Mouse (Mus musculus): ENCODE measurements around the gene Nbea.
A peak's percentile ranks its signal among the peaks of the same experiment; 100 is the strongest.

Gene Nbea

GRCm38 (mm10) chr3:55677691-55678090, 505.8 kb downstream of the Nbea start:
- no peak for DNase-seq (ENCODE audit: low read depth, low spot score)
- no peaks in the 10 kb centered on the region for H3K36me3 ChIP-seq (ENCODE audit: control insufficient read depth, insufficient read depth, low read length, poor library complexity, severe bottlenecking)
- no peaks in the 10 kb centered on the region for H3K27me3 ChIP-seq (ENCODE audit: control insufficient read depth, insufficient read depth, low read length, poor library complexity, severe bottlenecking)

DNA sequence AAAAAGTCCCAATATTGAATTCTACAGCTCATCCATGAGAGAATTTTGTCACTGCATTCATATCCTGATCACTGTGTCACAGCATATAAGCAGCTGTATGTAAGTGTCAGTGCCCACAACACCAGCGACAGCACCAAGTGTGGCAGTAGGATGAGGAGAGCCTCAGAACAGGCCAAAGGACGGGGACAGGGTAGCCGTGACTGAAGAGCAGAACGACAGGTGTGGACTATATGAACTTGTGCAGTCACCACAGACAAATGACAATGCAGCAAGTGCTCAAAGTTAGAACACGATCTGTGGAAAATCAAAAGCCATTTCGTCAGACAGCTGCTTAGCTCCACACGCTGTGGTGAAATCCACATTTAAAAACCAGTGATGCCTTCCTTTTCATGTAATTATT, 509.3 kb downstream of the Nbea start:
- Histone ChIP-seq H3K27me3 (ENCODE audit: control insufficient read depth, insufficient read depth, low read length, poor library complexity, severe bottlenecking) (no peaks in the 10 kb centered on the region), H3K36me3 (ENCODE audit: control insufficient read depth, insufficient read depth, low read length, poor library complexity, severe bottlenecking) (no peaks in the 10 kb centered on the region)
- no peak for DNase-seq (ENCODE audit: low read depth, low spot score)

DNA sequence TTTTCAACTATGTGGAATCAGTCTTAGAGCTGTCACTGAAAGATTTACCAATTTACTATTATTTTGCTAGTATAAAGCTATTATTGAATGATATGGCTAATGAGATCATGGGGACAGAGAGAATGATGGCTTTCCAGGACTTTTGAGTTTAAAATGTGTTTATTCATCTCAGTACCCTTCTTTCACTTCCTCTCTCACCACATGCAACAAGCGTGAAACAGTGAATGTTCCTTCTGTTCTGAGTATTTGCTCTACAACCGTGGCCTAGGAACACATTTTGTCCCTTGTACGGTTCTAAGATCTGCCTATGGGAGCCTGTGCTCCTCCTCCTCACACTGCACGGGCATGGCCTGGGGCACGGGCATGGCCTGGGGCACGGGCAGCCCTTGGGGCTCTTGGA, 516.5 kb downstream of the Nbea start:
- H3K27me3 ChIP-seq (ENCODE audit: control insufficient read depth, insufficient read depth, low read length, poor library complexity, severe bottlenecking) = no peaks in the 10 kb centered on the region
- DNase-seq (ENCODE audit: low read depth, low spot score) = no peak
- H3K36me3 ChIP-seq (ENCODE audit: control insufficient read depth, insufficient read depth, low read length, poor library complexity, severe bottlenecking) = no peaks in the 10 kb centered on the region

DNA sequence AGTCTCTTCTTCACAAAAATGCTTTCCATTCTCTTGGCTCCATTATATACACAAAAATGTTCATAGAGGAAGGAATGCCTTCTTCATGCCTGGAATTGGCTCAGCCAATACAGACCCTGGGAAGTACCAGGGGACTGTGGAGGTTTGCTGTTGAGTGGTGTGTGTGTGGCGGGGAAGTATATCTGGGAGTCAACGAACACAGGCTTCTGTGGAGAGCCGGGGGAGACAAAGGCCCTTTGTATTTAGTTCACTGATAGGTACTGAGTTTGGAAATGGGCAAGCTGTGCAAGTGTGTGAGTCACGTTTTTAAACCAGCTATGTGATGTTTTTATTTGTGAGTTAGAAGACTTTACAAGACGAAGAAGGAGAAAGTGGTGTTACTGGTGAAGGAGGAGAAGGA, 517.6 kb downstream of the Nbea start:
- Histone ChIP-seq H3K27me3 (ENCODE audit: control insufficient read depth, insufficient read depth, low read length, poor library complexity, severe bottlenecking) (no peaks in the 10 kb centered on the region), H3K36me3 (ENCODE audit: control insufficient read depth, insufficient read depth, low read length, poor library complexity, severe bottlenecking) (no peaks in the 10 kb centered on the region)
- DNase-seq (ENCODE audit: low read depth, low spot score) = no peak

GRCm38 (mm10) chr3:55664713-55665112, 518.8 kb downstream of the Nbea start:
- DNase-seq (ENCODE audit: low read depth, low spot score) = no peak
- H3K36me3 ChIP-seq (ENCODE audit: control insufficient read depth, insufficient read depth, low read length, poor library complexity, severe bottlenecking) = no peaks in the 10 kb centered on the region
- H3K27me3 ChIP-seq (ENCODE audit: control insufficient read depth, insufficient read depth, low read length, poor library complexity, severe bottlenecking) = no peaks in the 10 kb centered on the region

- H3K36me3 ChIP-seq (ENCODE audit: control insufficient read depth, insufficient read depth, low read length, poor library complexity, severe bottlenecking) = no peaks in the 10 kb centered on the region
- DNase-seq (ENCODE audit: low read depth, low spot score) = no peak
- H3K27me3 ChIP-seq (ENCODE audit: control insufficient read depth, insufficient read depth, low read length, poor library complexity, severe bottlenecking) = no peaks in the 10 kb centered on the region
Measured at GRCm38 (mm10) chr3:55661678-55662445, 521.6 kb downstream of the Nbea start.

DNA sequence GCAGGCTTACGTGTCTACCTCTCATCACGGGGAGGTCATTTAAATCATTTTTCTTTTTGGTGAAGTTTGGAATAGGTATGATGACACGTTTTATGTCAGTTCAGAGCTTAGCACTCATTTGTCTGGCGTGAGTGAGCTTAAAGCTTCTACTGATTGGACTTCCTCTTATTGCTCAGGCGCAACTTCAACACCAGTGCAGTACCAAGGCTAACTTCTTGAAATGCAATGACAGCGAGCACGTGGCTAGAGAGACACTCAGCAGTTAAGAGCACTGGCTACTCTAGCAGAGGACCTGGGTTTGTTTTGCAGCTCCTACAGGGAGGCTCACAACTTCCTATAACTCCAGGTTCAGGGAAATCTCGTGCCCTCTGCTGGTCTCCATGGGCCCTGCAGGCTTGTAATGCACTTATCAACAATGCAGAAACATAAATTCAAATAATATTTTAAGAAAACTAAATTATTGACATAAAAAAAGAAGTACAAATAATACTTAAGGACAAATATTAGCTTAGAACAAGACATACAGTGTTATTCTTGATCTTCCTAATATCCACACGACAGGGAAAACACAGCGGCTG, 523.2 kb downstream of the Nbea start:
- H3K36me3 ChIP-seq (ENCODE audit: control insufficient read depth, insufficient read depth, low read length, poor library complexity, severe bottlenecking) = no peaks in the 10 kb centered on the region
- no peaks in the 10 kb centered on the region for H3K27me3 ChIP-seq (ENCODE audit: control insufficient read depth, insufficient read depth, low read length, poor library complexity, severe bottlenecking)
- no peak for DNase-seq (ENCODE audit: low read depth, low spot score)

DNA sequence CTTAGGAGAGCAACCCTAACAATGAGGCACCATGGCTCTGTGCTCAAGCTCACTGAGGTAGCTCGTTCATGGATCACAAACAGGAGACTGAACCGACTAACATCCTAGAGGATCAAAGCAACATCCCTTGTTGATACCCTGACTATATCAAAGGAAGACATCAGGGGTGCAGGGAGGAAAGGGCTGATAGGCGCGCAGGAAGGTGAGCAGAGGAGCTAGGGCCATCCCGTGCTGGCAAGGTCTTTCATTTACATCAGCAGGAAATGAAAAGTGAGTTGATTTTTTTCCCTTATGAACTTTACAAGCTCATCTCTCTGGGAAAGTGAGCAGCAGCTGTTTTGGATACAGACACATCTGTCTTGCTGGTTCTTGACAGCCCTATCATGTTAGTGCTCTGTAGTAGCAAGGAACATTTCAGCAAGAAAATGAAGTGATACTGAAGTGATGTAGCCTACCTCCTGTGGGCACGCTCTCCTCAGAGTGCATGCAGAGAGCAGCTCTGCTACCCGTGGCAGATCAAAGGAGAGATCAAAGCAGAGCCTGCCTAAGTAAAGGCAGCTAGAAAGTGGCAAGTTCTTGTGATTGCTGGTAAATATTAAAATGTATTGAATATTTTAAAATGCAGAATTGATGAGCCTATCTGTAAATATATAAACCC, 523.8 kb downstream of the Nbea start:
- H3K27me3 ChIP-seq (ENCODE audit: control insufficient read depth, insufficient read depth, low read length, poor library complexity, severe bottlenecking) = no peaks in the 10 kb centered on the region
- H3K36me3 ChIP-seq (ENCODE audit: control insufficient read depth, insufficient read depth, low read length, poor library complexity, severe bottlenecking) = no peaks in the 10 kb centered on the region
- DNase-seq (ENCODE audit: low read depth, low spot score) = no peak

- DNase-seq (ENCODE audit: low read depth, low spot score) = peak; percentile 8
- H3K27me3 ChIP-seq (ENCODE audit: control insufficient read depth, insufficient read depth, low read length, poor library complexity, severe bottlenecking) = no peaks in the 10 kb centered on the region
- H3K36me3 ChIP-seq (ENCODE audit: control insufficient read depth, insufficient read depth, low read length, poor library complexity, severe bottlenecking) = no peaks in the 10 kb centered on the region
Measured at GRCm38 (mm10) chr3:55652321-55652720, 531.2 kb downstream of the Nbea start.

DNA sequence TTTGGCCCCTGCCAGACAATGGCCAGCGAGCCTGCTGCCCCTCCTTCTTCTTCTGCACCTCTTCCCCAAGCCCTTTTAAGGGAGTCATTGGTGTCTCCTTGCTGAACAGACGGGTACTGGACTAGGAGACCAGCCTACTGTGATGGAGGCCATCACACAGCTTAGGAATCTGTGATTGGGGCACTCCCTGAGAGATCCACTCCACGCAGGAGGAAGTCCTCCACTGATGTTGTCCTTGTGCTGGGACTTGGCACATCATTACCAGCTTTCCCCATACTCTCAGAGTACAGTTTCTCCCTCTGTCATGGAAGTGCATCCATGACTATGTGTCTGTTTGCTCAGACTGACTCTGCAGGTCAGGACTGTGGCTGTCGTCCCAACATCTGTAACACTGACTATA, 531.6 kb downstream of the Nbea start:
- H3K27me3 ChIP-seq (ENCODE audit: control insufficient read depth, insufficient read depth, low read length, poor library complexity, severe bottlenecking) = no peaks in the 10 kb centered on the region
- DNase-seq (ENCODE audit: low read depth, low spot score) = no peak
- H3K36me3 ChIP-seq (ENCODE audit: control insufficient read depth, insufficient read depth, low read length, poor library complexity, severe bottlenecking) = no peaks in the 10 kb centered on the region

DNA sequence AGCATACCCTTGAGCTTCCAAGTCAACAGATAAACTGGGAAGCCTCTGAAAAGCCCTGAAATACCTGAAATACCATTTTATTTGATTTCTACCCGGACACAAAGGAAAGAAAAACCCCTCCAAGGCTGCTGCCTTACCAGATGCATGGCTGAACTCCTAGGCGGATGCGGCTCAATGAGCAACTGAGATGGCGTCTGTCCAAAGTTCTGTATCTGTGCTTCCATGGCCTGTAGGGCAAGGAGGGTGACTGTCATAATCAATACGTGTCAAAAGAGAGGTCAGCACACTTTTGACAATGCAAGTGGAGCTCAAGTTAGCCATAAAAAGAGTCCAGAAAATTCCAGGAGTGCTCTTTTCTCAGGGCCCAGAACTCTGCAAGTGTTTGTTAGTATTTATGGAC, 534.0 kb downstream of the Nbea start:
- DNase-seq (ENCODE audit: low read depth, low spot score) = no peak
- no peaks in the 10 kb centered on the region for H3K27me3 ChIP-seq (ENCODE audit: control insufficient read depth, insufficient read depth, low read length, poor library complexity, severe bottlenecking)

DNA sequence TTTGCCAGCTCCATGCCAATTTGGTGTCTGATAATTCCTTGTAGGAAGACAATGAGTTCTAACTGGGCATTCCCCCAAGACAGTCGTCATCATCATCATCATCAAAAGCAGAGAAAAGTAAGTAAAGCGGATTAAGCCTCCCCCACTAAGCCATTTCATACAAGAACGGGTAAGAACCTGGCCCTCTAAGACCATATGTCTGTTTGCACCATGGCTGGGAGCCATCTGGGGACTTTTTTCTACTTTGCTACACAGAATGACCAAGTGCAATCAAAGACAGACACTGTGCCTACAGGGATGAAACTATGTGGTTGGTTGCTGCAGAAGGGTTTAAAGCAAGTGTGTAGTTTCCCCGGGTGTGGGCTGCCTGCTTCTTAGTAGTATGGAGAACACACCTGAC, 535.2 kb downstream of the Nbea start:
- H3K36me3 ChIP-seq (ENCODE audit: control insufficient read depth, insufficient read depth, low read length, poor library complexity, severe bottlenecking) = no peaks in the 10 kb centered on the region
- DNase-seq (ENCODE audit: low read depth, low spot score) = no peak
- no peaks in the 10 kb centered on the region for H3K27me3 ChIP-seq (ENCODE audit: control insufficient read depth, insufficient read depth, low read length, poor library complexity, severe bottlenecking)

More for the DNA sequence above, 534.0 kb downstream of the Nbea start:
- no peaks in the 10 kb centered on the region for H3K36me3 ChIP-seq (ENCODE audit: control insufficient read depth, insufficient read depth, low read length, poor library complexity, severe bottlenecking)

- DNase-seq (ENCODE audit: low read depth, low spot score) = no peak
- Histone ChIP-seq H3K27me3 (ENCODE audit: control insufficient read depth, insufficient read depth, low read length, poor library complexity, severe bottlenecking) (no peaks in the 10 kb centered on the region), H3K36me3 (ENCODE audit: control insufficient read depth, insufficient read depth, low read length, poor library complexity, severe bottlenecking) (no peaks in the 10 kb centered on the region)
Measured at GRCm38 (mm10) chr3:55647176-55647575, 536.3 kb downstream of the Nbea start.

DNA sequence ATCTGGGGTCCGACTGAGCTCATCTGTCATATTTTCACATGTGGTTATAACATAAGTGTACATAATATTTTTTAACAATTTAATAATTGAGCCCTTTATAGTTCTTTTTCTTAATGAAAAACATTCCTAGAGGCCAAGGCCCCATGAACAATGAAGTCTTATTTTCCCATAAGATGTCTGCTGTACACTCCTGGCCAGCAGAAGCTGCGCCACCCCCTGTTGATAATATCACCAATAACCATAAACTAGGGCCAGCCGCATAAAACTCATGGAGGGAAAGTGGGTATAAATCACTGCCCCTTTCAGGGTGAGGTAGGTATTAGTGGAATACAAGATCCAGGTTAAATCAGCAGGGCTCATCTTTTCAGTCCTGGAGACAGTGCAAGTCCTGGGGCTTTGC, 537.1 kb downstream of the Nbea start:
- no peaks in the 10 kb centered on the region for H3K27me3 ChIP-seq (ENCODE audit: control insufficient read depth, insufficient read depth, low read length, poor library complexity, severe bottlenecking)
- H3K36me3 ChIP-seq (ENCODE audit: control insufficient read depth, insufficient read depth, low read length, poor library complexity, severe bottlenecking) = no peaks in the 10 kb centered on the region
- no peak for DNase-seq (ENCODE audit: low read depth, low spot score)

DNA sequence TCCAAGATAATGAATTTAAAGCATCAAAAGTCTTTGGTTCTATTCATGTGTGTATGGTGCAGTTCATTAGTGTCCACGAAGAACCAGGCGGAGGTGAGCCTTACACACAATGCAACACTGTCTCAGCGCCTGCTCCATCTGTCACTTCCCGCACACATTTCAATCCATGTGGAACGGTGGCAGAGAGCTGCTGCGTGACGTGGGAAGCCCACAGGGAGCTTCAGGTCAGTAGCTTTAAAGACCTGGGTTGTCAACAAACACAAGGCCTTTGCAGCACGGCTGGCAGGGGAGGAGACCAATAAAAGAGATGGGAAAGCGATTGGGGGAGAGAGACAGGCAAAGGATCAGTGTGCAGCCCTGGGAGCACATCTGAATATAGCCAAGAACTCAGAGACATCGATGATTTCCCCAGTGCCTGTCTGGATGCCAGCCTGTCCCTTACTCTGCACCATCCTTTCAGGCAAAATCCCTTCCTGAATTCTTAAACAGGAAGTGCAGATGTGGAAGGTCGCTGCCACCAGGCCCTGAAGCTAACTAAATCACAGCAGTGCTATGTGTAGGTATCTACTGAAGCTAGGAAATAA, 539.4 kb downstream of the Nbea start:
- H3K27me3 ChIP-seq (ENCODE audit: control insufficient read depth, insufficient read depth, low read length, poor library complexity, severe bottlenecking) = no peaks in the 10 kb centered on the region
- DNase-seq (ENCODE audit: low read depth, low spot score) = no peak

More for the DNA sequence above, 539.4 kb downstream of the Nbea start:
- no peaks in the 10 kb centered on the region for H3K36me3 ChIP-seq (ENCODE audit: control insufficient read depth, insufficient read depth, low read length, poor library complexity, severe bottlenecking)
